Mouse (Mus musculus) thymus, postnatal 25 days (tissue): ENCODE data around the gene Ctdspl.

ENCODE experiments used
- DNase-seq: peaks from one replicate; pipeline ENCODE4 v3.0.0; 2022

The Ctdspl gene

DNA sequence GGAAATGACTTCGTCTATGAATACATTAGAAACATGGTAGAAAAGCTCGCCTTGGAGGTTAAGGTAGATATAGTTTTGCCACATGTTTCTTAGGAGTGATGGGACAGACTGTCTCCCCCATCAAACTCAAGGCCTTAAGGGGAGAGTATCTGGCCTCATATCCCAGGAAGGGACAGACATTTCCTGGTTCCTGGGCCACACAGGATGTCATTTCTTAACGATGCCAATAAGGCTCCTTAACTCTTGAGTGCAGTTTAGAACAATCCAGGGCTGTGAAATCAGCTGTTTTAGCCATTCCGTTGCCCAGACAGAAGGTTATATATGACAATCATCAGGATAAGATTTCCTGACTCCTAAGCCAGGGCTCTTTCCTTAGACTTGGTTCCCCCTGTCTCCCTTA, 104.8 kb downstream of the Ctdspl start:
- DNase-seq, result no peak

GRCm38 (mm10) chr9:119031772-119032171, 105.5 kb downstream of the Ctdspl start:
- no peak for DNase-seq

DNA sequence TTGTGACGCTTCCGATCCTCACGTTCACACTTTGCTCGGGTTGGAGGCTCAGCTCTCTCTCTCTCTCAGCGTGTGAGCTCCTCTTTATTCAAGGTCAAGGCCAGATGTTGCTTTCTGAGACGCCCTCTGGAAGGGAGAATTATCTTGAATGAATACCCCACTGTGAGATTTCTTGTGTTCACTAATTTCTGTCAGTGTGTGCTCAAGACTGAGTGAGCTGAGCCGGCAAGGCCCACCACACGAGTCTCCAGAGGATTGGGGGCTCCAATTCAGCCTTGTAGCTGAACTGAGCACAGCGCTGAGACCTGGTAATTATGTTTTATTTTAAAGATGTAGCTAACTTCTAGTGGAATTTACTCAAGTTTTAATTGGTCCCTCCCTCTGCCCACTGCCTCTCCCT, 106.3 kb downstream of the Ctdspl start:
- DNase-seq, result no peak

DNA sequence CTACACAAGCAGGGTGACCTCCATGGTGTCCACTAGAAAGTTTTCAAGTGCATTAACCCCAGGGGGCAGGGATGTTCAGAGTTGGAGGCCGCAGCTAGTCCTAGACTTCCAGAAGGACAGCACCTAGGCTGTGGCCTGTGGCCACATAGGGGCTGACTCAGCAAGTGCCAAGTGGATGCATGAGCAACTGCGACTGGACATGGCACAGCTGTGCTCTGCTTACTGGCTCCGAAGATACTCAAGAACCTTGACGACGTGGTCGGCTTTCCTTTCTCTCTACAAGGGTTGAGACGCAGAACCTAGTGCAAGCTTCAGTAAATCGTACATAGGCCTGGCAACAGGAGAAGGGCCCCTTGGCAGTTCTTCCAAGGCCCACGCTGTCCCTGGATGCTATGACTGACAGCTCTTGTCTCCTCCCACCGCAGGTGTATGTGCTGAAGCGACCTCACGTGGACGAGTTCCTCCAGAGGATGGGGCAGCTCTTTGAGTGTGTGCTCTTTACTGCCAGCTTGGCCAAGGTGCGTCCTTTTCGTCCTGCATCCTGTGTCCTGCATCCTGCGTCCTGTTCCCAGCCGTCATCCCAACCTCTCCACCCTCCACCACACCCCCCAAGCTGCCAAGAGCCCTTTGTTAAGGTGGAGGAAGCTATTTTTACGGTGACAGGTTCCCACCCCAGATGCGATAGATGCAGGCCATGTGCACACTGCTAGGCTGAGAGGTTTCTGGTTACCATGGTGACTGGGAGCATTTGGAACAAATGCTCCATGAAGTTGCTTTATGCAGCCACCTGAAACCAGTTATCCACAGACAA, 107.1 kb downstream of the Ctdspl start:
- DNase-seq, result no peak

DNA sequence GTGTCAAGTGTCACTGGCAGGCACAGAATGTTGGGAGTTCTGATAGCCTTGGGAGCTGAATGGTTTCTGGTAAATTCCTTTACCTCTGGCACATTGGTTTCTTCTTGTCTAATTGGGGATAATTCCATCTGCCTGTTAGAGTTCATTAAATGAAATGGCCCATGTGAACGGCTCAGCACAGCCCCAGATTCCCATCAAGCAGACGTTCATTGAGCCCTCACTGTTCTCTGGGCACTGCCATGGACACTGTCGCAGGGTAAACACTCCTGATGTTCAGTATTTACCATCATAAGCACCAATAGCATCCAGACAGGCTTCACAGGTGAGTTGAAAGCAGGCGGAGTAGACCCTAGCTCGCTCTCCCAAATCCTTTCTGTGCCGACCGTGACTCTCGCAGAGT, 107.8 kb downstream of the Ctdspl start:
- DNase-seq, result no peak

DNA sequence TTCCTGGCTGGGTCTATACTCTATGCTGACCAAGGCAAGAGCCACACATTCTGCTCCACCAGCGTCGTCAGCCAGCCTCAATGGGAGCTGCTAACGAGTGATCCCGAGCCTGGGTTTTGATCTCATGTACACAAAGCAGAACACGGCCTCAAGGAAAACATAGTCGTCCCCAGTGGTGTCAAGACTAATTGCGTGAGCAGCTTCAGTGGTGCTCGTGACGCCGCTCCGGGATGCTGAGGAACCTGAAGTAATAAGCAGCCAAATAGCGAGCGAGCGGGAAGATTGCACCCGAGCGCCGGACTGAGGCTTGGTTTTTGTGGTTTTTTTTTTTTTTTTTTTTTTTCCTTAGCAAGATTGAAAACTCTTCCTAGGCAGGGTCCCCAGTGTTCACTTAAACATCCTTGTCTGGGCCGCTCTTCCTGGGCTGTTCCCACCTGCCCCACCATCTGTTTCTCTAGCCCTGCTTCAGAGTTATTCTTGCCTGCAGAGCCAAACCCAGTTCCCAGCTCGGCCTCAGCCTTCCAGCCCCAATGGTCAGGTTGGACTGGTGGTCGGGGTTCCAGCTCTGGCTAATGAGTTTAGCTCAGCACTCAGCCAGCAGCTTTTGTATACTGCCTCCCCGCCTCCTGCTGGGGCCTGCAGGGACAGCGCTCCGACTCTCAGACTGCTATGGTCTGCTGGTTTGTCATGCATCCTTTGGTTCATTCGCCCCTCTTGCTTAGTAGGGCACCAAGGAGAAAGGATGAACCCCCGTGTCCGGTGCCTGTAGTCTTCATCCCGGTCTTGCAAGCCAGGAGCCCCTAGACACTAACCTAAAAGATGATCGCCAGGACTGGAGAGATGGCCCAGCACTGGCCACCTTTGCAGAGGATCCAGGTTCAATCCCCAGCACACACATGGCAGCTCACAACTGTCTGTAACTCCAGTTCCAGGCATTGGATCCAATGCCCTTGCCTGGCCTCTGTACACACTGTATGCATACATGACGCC, 108.7 kb downstream of the Ctdspl start:
- DNase-seq, result no peak

DNA sequence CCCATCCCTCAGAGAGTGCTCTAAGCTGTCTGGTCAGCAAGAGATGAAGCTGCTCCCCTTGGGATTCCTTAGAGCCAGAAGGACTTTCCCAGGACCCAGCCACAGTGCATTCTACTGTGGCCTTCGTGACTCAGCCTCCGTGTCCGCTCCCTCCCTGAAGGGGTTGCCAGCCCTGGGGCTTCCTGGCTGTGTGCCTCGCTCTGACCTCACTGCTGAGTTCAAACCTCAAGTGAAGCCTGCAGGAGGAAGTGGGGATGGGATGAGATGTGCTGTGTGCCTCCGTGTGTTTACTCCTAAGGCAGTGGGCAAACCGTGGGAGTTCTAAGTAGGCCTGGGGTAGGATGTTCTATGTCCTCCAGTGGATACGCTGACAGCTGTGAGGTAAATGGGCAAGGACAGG, 109.6 kb downstream of the Ctdspl start:
- peak; percentile 4 for DNase-seq

GRCm38 (mm10) chr9:119037076-119037730, 111.0 kb downstream of the Ctdspl start:
- peak; percentile 5 for DNase-seq

GRCm38 (mm10) chr9:119038574-119038973, 112.3 kb downstream of the Ctdspl start:
- no peak for DNase-seq

DNA sequence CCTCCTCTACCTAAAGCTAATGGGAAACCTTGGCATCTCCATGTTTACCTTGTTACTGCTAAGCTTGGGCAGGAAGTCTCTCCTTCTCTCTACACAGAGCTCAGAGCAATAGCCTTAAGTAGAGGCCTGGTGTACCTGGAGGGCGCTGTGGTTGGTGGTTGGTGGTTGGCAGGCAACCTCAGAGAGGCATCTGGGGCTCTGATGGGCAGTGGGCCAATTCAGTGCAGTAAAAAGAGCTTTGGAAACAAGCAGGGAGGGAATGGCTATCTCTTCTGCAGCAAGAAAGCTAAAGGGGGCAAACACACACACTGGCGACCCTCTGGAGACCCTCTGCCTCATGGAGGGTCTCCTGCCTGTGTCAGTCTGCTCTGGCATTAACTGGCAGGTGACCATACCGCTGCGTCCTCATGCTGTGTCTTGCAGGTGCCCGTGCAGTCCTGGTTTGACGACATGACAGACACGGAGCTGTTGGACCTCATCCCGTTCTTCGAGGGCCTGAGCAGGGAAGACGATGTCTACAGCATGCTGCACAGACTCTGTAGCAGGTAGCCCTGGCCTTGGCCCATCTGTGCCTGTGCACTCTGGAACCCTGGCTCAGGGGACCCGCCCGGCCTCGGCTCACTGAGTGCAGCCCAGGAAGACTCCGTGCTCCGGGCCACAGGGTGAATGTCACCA, 114.0 kb downstream of the Ctdspl start:
- no peak for DNase-seq

GRCm38 (mm10) chr9:119048182-119048903, 122.1 kb downstream of the Ctdspl start:
- DNase-seq, result no peak

- DNase-seq, result no peak
Measured at GRCm38 (mm10) chr9:119051158-119051557, 124.9 kb downstream of the Ctdspl start.

- DNase-seq, result no peak
Measured at GRCm38 (mm10) chr9:119052154-119052944, 126.1 kb downstream of the Ctdspl start, which contains the start of gene Vill. Gene Vill, plus strand, starts transcription at chr9:119052778.

DNA sequence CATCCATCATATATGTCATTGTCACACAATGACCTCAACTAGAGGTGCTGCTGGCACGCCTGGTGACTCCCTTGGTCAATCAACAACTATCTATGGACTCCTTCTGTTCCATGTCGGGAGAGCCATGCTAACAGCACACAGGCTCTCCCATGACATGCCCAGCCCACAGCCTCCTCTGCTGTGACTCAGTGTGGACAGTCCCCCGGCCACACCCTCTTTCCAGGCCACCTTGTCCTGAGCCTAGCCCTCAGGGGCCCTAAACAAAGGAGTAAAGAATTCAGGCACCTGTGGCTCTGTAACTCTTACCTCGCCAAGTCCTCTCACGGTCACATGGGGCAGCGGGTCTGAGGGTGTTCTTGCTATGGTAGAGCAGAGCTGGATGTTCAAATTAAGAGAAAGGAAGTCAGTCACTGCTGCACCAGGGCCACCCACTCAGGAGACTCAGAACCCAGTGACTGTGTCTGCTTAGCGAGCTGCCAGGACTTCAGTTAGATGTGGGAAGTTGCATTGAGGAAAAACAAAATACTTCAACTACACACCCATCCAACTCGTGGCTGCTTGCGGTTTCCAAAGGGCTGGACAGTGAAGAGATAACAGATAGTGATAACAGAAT, 127.8 kb downstream of the Ctdspl start:
- no peak for DNase-seq

GRCm38 (mm10) chr9:119055336-119055735, 129.1 kb downstream of the Ctdspl start:
- no peak for DNase-seq

DNA sequence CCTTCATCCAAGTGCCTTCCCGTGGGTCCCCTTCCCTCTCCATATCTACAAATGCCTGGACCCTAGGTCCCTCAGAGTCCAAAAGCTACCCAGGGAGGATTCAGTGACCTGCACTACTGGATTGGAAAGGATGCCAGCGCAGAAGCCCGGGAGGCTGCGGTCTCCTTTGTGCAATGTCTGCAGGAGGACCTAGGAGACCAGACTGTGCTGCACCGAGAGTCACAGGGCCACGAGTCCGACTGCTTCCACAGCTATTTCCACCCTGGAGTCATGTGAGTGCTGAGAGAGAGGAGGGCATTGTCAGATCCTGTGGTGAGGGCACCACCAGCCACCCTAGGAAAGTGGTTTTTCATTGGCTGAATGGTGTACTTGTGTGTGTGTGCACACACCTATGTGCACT, 132.0 kb downstream of the Ctdspl start:
- DNase-seq, result no peak

- DNase-seq, result no peak
Measured at GRCm38 (mm10) chr9:119060701-119061100, 134.4 kb downstream of the Ctdspl start.

- no peak for DNase-seq
Measured at GRCm38 (mm10) chr9:119063036-119063644, 136.9 kb downstream of the Ctdspl start.

DNA sequence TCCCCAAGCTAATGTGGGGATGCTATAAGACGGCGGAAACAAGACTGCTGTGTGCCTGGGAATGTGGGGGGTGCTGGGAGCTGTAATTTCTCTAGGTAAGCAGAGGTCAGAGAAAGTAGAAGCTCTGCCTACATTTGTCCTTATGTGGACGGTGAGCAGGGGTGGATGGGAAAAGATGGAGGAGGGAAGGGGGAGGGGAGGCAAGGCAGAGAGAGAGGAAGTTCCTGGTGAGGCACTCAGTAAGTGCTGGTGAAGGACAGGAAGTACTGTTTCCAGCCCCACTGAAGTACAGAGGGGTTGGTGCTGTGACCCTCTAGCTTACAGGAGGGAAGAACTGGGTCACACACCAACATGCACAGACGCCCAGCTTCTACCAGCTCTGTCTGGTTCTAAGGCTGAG, 138.0 kb downstream of the Ctdspl start:
- no peak for DNase-seq

- peak; percentile 78 for DNase-seq
Measured at GRCm38 (mm10) chr9:119067601-119068000, 141.3 kb downstream of the Ctdspl start.
